Mouse (Mus musculus): ENCODE results near the gene C1s1.

GRCm38 (mm10) chr6:124508292-124508691, 33.9 kb downstream of the C1s1 start:
- TF ChIP-seq CTCF (IDR thresholded peaks at IDR 0.05; ENCODE audit: borderline replicate concordance, insufficient read depth, low read length) (no peak), POLR2A (IDR thresholded peaks at IDR 0.05; ENCODE audit: low read depth, low read length) (no peak)
